Mouse (Mus musculus) liver, embryonic 14.5 days (tissue): ENCODE data around the gene Slc5a10. TPM values are rescaled to one million over a fixed set of nuclear protein-coding genes. Genes with fewer than 3 reads are reported as not detected.

Experiments
- ATAC-seq: fragments of 200-750 bp; cut with Nextera tagmentation; 2 replicates; pipeline ENCODE4 v1.8.0; 2017; ENCODE audit warnings: moderate number of reproducible peaks, mild to moderate bottlenecking, moderate library complexity; ENCODE audit not compliant: insufficient read depth
- DNase-seq, 3 experiments: peaks; one replicate each; pipeline ENCODE4 v3.0.0-alpha.2; 2012 to 2013; ENCODE audit warnings: low read depth in 3 of 3, low spot score in 3 of 3
- H3K27ac ChIP-seq: fragments of 300-500 bp; sonication (generic); 2 replicates; pipeline ENCODE4 v1.5.1; 2014; ENCODE audit warnings: moderate library complexity, mild to moderate bottlenecking, control low read depth, inconsistent platforms
- H3K27me3 ChIP-seq: fragments of 300-500 bp; sonication (generic); 2 replicates; pipeline ENCODE4 v1.6.1; 2014; ENCODE audit warnings: mild to moderate bottlenecking, low read length, moderate library complexity; ENCODE audit not compliant: control insufficient read depth, insufficient read depth
- H3K36me3 ChIP-seq: fragments of 300-500 bp; sonication (generic); replicated peaks from 2 replicates; pipeline ENCODE4 v1.6.1; 2014; ENCODE audit warnings: low read depth; ENCODE audit not compliant: control insufficient read depth, insufficient read depth
- H3K4me1 ChIP-seq, 2 experiments: fragments of 200-500 bp in 1 of 2; fragments of 300-500 bp in 1 of 2; sonication (generic) in 1 of 2; replicated peaks; 2 replicates each; pipeline ENCODE4 v1.6.1; 2012 to 2014; ENCODE audit warnings: antibody characterized with exemption in 1 of 2, inconsistent platforms in 1 of 2, low read length in 1 of 2; ENCODE audit not compliant: control insufficient read depth in 2 of 2, insufficient read depth in 2 of 2
- H3K4me2 ChIP-seq: fragments of 300-500 bp; sonication (generic); 2 replicates; pipeline ENCODE4 v1.6.1; 2014; ENCODE audit warnings: low read depth, mild to moderate bottlenecking, control low read depth, moderate library complexity
- H3K4me3 ChIP-seq, 2 experiments: fragments of 200-500 bp in 1 of 2; fragments of 300-500 bp in 1 of 2; sonication (generic) in 1 of 2; 2 replicates each; pipeline ENCODE4 v1.5.1; 2012 to 2014; ENCODE audit warnings: low read depth in 2 of 2, low read length in 2 of 2, mild to moderate bottlenecking in 2 of 2, control low read depth in 1 of 2, inconsistent platforms in 1 of 2, moderate library complexity in 1 of 2; ENCODE audit not compliant: insufficient read depth in 1 of 2
- H3K9ac ChIP-seq: fragments of 300-500 bp; sonication (generic); replicated peaks from 2 replicates; pipeline ENCODE4 v1.6.1; 2014; ENCODE audit warnings: mild to moderate bottlenecking, control low read depth, moderate library complexity
- H3K9me3 ChIP-seq: fragments of 300-500 bp; sonication (generic); 2 replicates; pipeline ENCODE4 v1.6.1; 2016; ENCODE audit warnings: low read length, mixed read lengths; ENCODE audit not compliant: control insufficient read depth
- CTCF ChIP-seq: IDR thresholded peaks from 2 replicates; pipeline ENCODE4 v1.5.1; 2016; ENCODE audit warnings: antibody characterized with exemption, low read depth, control low read depth
- EP300 ChIP-seq: IDR thresholded peaks from 2 replicates; pipeline ENCODE4 v1.6.1; 2016; ENCODE audit warnings: antibody characterized with exemption, low read depth
- WGBS: fragments of 180-500 bp; shearing (Covaris S2); extraction: QIAGEN DNeasy Blood & Tissue Kit; methylation state at CpG from one replicate; pipeline ENCODE4 v1.1.7; 2014; ENCODE audit not compliant: insufficient replicate concordance; 5-methylcytosine and 5-hydroxymethylcytosine counted together
- polyA plus RNA-seq, 2 experiments: library from polyadenylated mRNA; depleted of rRNA in 1 of 2; stranded (reverse) in 1 of 2; unstranded in 1 of 2; fragments of >200 nt; fragmentation: Nextera tagmentation in 1 of 2; extraction: Ambion mirVana in 1 of 2; gene quantifications; 2 replicates each; pipeline versions ENCODE4 v1.2.1 to v1.2.3; 2012 to 2014

The Slc5a10 gene
- polyA plus RNA-seq, 2 experiments: not detected

- H3K36me3 ChIP-seq: no peaks in the 10 kb centered on the region
- no peak for TF ChIP-seq EP300
- TF ChIP-seq CTCF: no peak
- H3K4me1 ChIP-seq: no peaks in the 10 kb centered on the region
- no peak overlapping the region for H3K4me3 ChIP-seq
- H3K9ac ChIP-seq: no peak overlapping the region
- H3K27ac ChIP-seq: no peak overlapping the region
- 60% methylated on average over 9 of the region's 9 CpGs for WGBS
- H3K9me3 ChIP-seq: no peaks in the 10 kb centered on the region
- H3K4me2 ChIP-seq: no peak overlapping the region
- no peak for ATAC-seq
- H3K27me3 ChIP-seq: no peaks in the 10 kb centered on the region; the same call in 1 of the 2 replicates
- no peak for DNase-seq
Observed at GRCm38 (mm10) chr11:61650470-61651265, 70.0 kb downstream of the Slc5a10 start.

- no peaks in the 10 kb centered on the region; the same call in 1 of the 2 replicates for H3K27me3 ChIP-seq
- no peaks in the 10 kb centered on the region for H3K36me3 ChIP-seq
- WGBS: 56% methylated on average over 4 of the region's 4 CpGs
- no peak overlapping the region for H3K4me3 ChIP-seq
- H3K4me2 ChIP-seq: no peak overlapping the region
- no peaks in the 10 kb centered on the region for H3K9me3 ChIP-seq
- DNase-seq (no peak), ATAC-seq (no peak)
- no peaks in the 10 kb centered on the region for H3K4me1 ChIP-seq
- H3K9ac ChIP-seq: no peak overlapping the region
- H3K27ac ChIP-seq: no peak overlapping the region
- no peak for TF ChIP-seq EP300
Observed at GRCm38 (mm10) chr11:61649626-61650025, 71.0 kb downstream of the Slc5a10 start.

- DNase-seq: no peak
- TF ChIP-seq EP300 (no peak), CTCF (no peak)
- Histone ChIP-seq H3K4me2 (no peak overlapping the region), H3K4me1 (no peaks in the 10 kb centered on the region), H3K9ac (no peak overlapping the region), H3K36me3 (no peaks in the 10 kb centered on the region), H3K27ac (no peak overlapping the region), H3K27me3 (no peaks in the 10 kb centered on the region; the same call in 1 of the 2 replicates), H3K9me3 (no peaks in the 10 kb centered on the region), H3K4me3 (no peak overlapping the region)
- WGBS: 68% methylated on average over 5 of the region's 5 CpGs
- ATAC-seq: no peak
Observed at GRCm38 (mm10) chr11:61649163-61649580, 71.5 kb downstream of the Slc5a10 start.

- DNase-seq: no peak
- no peak overlapping the region for H3K4me2 ChIP-seq
- H3K27ac ChIP-seq: no peak overlapping the region
- no peaks in the 10 kb centered on the region for H3K4me1 ChIP-seq
- ATAC-seq: no peak
- H3K9ac ChIP-seq: no peak overlapping the region
- no peaks in the 10 kb centered on the region for H3K36me3 ChIP-seq
- TF ChIP-seq EP300 (no peak), CTCF (no peak)
- no peaks in the 10 kb centered on the region for H3K9me3 ChIP-seq
- H3K27me3 ChIP-seq: no peaks in the 10 kb centered on the region; the same call in 1 of the 2 replicates
- WGBS: 39% methylated on average over 7 of the region's 7 CpGs
- H3K4me3 ChIP-seq: no peak overlapping the region
Observed at GRCm38 (mm10) chr11:61648749-61649115, 71.9 kb downstream of the Slc5a10 start.

GRCm38 (mm10) chr11:61647956-61648748 lies 72.5 kb downstream of the Slc5a10 start:
- H3K4me1 ChIP-seq: no peaks in the 10 kb centered on the region
- no peak overlapping the region for H3K27ac ChIP-seq
- no peaks in the 10 kb centered on the region for H3K36me3 ChIP-seq
- DNase-seq: no peak
- H3K4me2 ChIP-seq: no peak overlapping the region
- no peaks in the 10 kb centered on the region; the same call in 1 of the 2 replicates for H3K27me3 ChIP-seq
- no peak overlapping the region for H3K4me3 ChIP-seq
- WGBS: 36% methylated on average over 6 of the region's 6 CpGs
- no peak overlapping the region for H3K9ac ChIP-seq
- ATAC-seq: no peak
- no peaks in the 10 kb centered on the region for H3K9me3 ChIP-seq
- no peak for TF ChIP-seq EP300
- TF ChIP-seq CTCF: no peak
